Mouse (Mus musculus) cerebellum, adult 2 months (tissue): ENCODE measurements at regions not wholly inside any gene's neighbourhood (a gene's known extent, or its start where the extent isn't known, plus 50 kb on each side); places are given as distances from the start of the nearest gene placed in this dataset.

ENCODE experiments used
- CTCF ChIP-seq: fragments of 200-500 bp; IDR thresholded peaks from 2 replicates; pipeline ENCODE4 v1.5.1; 2011; ENCODE audit warnings: low read depth, mild to moderate bottlenecking, control low read depth, low read length, moderate library complexity, borderline replicate concordance; ENCODE audit not compliant: insufficient read depth
- POLR2A ChIP-seq: fragments of 200-500 bp; IDR thresholded peaks from 2 replicates; pipeline ENCODE4 v1.6.1; 2011; ENCODE audit warnings: low read length, control low read depth, borderline replicate concordance; ENCODE audit not compliant: insufficient read depth

DNA sequence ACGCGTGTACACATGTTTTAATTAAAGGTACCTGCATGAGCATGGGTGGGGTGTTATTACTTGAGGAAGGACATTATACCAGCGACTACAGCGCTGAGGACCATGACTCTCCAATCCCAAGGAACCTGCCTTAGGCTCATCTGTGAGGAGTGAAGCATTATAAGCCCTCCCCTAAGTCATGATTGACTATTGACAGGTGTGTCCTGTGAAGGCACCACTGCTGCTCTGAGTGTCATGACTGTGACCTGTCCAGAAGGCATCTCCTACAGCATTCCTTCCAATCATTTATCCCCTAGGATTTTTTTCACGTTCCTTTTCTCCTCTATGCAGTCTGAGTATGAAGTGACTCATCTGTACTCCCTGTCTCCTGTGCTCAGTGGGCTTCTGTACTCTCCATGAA is 199.9 kb upstream of the Gm9833 start:
- TF ChIP-seq POLR2A: no peak
- no peak for TF ChIP-seq CTCF
